Mouse (Mus musculus): ENCODE results near the gene BC052040.

- TF ChIP-seq GATA1 (IDR thresholded peaks at IDR 0.05; ENCODE audit: borderline replicate concordance, low read length) (no peak), FLI1 (IDR thresholded peaks at IDR 0.05; ENCODE audit: low read length) (no peak)
Observed at GRCm38 (mm10) chr2:115822361-115822760, 240.8 kb downstream of the BC052040 start.

Data from megakaryocyte, embryonic 14.5 days (primary cell).